Mouse (Mus musculus): ENCODE data around the gene Steap3. TPM values are rescaled to one million over a fixed set of nuclear protein-coding genes. Genes with fewer than 3 reads are reported as not detected.

Steap3 gene
- total RNA-seq, 2 experiments from 2014 or later, result 26.9 to 32.1 TPM

DNA sequence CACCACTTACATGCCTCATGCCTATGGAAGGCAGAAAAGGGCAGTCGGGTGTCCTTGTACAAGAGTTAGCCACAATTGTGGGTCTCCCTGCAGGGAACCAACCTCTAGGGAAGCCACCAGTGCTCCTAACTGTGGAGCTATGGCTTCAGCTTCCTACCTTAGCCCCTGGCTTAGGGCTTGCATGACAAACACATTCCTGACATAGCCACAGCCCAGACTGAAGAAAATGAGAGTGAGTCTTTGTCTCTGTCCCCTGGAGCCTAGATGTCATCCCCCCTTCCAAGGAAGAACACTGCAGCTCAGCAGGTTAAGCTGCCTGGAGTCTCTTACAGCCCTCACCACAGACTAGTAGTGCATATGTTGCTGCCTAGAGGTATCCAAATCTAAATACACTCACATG, 67.7 kb downstream of the Steap3 start:
- DNase-seq, result no peak
- intact Hi-C loops (cut with DNase I), result no loop called here

DNA sequence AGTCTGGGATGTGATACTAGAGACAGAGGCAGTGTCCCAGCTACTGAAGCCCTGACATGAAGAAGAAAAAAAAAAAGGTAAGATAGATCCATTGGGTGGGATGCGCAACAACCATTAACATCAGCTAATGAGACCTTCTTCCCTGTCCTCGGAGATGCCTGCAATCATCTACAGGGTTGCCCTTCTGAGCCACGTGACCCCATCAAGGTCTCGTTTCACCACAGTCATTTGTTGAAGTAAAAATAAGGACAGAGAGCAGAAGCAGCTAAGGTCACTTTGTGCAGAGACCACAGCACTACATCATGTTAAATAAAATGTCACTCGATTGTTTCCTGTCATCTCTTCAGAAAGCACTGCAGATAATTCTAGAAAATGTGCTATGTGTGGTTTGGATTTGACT, 68.7 kb downstream of the Steap3 start:
- DNase-seq, result no peak
- intact Hi-C loops (cut with DNase I), result no loop called here

DNA sequence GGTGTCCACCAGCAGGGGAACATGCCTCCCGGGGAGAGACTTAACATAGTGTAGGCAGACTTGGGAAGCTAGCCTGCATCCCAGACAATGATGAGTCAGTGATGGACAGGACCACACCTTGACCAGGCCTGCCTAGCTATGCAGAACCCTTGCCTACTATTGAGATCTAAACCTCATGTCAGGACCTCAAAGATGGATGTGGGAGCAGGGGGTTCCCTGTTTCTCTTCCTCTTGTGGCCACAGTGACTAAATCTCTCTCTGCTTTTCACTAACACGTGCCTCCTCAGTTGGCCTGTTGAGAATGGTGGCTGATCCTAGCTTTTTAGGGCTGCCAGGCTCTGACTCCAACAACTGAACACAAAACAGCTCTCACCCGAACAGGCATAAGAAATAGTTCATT, 70.0 kb downstream of the Steap3 start:
- no peak for DNase-seq
- intact Hi-C loops (cut with DNase I), result no loop called here

GRCm38 (mm10) chr1:120198942-120199341, 73.6 kb downstream of the Steap3 start:
- DNase-seq, result no peak
- intact Hi-C loops (cut with DNase I), result loop anchor here (5.0 kb wide), 2 partner anchors 133 to 268 kb away; no protein-coding TSS in a partner anchor

DNA sequence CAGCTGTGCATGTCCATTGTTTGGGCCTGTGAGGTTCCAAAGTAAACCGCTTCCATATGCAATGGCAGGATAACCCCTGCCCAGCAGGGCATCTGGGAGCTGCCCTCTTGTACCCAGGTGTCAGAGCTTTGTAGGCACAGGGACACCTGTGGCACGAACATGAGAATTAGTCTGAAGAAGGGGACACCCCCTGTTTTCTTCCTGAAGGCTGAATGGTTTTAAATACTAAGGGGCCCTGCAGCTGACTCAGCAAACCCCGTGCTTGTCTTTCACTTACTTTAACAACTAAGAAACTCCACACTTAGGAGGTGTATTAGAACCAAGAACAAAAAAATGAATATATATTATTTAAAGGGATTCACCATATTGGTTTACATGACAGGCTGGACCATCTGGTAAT, 74.4 kb downstream of the Steap3 start:
- intact Hi-C loops (cut with DNase I), result loop anchor here (5.0 kb wide), 2 partner anchors 134 to 269 kb away; no protein-coding TSS in a partner anchor
- no peak for DNase-seq

DNA sequence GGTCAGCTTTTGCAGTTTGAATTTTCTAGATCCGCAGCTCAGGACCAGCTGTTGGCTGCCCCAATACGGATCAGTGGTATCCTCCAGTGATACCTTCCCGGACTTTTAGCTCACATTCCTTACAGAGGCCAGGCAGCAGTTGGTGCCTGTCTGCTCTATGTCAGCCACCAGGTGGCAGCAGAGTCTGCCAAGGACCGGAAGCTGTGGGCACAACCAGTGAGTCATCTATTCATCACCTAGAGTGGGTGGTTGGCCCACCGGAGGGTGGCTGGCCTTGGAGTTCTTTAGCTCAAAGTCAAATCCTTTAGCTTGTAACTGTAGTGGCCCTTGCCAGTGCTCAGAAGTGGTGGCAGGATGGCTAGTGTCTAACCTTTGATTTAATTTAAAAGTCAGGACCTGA, 75.3 kb downstream of the Steap3 start:
- intact Hi-C loops (cut with DNase I), result loop anchor here (1.0 to 5.0 kb wide), 3 partner anchors 135 to 353 kb away; no protein-coding TSS in a partner anchor
- peak; percentile 75 to 83 for DNase-seq

- DNase-seq, result no peak
- intact Hi-C loops (cut with DNase I), result loop anchor here (1.0 to 5.0 kb wide), 3 partner anchors 136 to 354 kb away; no protein-coding TSS in a partner anchor
Measured at GRCm38 (mm10) chr1:120196724-120197123, 75.8 kb downstream of the Steap3 start.

DNA sequence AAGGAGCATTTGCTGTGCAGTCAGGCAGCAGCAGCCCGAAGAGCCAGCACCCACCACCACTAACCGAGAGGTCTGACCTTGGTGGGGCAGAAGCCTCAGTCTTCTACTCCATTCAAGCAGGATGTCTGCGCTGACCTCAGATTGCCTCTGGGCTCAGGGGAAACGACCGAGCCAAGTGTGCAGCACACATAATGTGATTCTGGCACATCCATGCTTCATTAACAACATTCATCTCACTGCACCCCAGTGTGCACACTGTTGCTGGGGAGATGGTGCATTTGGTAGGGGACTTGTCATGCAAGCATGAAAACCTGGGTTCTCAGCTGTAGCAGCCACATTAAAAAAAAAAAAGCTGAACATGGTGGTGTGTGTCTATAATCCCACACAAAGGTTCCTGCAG, 76.6 kb downstream of the Steap3 start:
- DNase-seq, result no peak
- intact Hi-C loops (cut with DNase I), result loop anchor here (5.0 kb wide), 2 partner anchors 136 to 271 kb away; no protein-coding TSS in a partner anchor

- no peak for DNase-seq
- intact Hi-C loops (cut with DNase I), result no loop called here
Measured at GRCm38 (mm10) chr1:120193586-120193985, 78.9 kb downstream of the Steap3 start.

- intact Hi-C loops (cut with DNase I), result no loop called here
- no peak for DNase-seq
Measured at GRCm38 (mm10) chr1:120192321-120192720, 80.2 kb downstream of the Steap3 start.

DNA sequence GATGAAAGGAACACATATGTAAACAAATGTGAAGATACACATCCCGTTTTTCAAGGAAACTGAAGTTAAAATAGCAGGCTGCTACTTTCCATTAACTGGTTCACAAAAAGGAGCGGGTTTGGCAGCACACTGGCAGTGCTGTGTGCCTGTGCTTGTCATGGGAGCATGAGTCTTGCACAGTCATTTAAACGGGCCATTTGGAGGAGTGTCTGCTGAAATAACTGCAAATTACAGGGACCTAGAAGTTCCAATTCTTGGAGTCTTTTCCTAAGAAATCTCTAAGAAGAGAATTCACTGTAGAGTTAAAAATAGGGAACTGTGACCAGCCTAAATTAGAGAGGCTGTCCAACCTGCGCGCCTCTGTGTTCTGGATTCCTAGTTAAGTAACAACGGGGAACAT, 81.6 kb downstream of the Steap3 start:
- DNase-seq, result no peak
- intact Hi-C loops (cut with DNase I), result no loop called here

DNA sequence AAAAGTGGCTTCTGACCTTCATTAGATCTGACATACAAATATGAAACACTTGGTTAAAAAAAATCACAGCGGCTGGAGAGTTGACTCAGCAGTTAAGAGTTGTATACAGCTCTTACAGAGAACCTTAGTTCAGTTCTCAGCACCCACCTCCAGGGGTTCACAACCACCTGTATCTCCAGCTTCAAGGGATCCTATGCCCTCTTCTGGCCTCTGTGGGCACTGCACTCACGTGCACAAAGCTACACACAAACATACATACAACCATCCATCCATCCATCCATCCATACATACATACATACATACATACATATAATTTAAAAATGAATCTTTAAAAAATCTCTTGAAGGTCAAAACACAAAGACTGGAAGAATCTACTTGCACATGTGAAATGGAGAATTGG, 82.2 kb downstream of the Steap3 start:
- intact Hi-C loops (cut with DNase I), result no loop called here
- DNase-seq, result no peak

- DNase-seq, result no peak
- intact Hi-C loops (cut with DNase I), result no loop called here
Measured at GRCm38 (mm10) chr1:120189206-120189605, 83.3 kb downstream of the Steap3 start.

DNA sequence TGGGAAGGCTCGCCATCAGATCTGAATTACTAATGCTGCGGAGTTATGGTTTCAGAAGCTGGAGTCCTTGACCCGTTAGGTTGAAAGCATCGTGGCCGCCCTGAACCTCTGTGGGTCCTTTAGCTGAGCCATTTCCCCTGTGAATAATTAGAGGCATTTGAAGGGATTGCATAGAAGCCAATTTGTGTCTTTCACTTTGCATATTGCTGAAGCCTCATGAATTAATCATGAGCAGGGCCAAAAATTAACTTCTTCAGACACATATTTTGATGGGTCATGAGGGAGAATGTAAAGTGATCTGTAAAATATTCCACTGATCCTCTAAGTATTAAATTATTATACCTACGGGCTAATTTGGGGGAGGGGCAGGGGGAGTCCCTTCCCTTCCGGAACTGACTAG, 85.4 kb downstream of the Steap3 start:
- intact Hi-C loops (cut with DNase I), result no loop called here
- no peak for DNase-seq

GRCm38 (mm10) chr1:120186655-120187054, 85.8 kb downstream of the Steap3 start:
- intact Hi-C loops (cut with DNase I), result no loop called here
- no peak for DNase-seq

DNA sequence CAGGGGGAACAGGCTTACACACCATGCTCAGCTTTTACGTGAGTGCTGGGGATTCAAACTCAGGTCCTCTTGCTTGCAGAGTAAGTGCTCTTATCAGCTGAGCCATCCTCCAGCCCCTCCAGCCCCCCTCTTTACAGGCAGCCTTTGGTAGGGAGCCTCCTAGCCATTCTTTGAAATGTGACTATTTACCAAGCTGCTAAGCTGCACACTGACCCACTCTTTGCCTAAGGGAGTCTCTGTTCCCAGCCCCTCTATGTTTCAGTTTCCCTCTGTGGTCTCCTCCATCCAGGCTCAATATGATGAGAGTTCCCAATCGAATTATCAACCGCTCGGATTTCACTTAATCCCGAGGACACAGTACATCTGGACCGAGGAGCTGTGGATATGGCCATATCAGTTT, 86.3 kb downstream of the Steap3 start:
- DNase-seq, result no peak
- intact Hi-C loops (cut with DNase I), result no loop called here

DNA sequence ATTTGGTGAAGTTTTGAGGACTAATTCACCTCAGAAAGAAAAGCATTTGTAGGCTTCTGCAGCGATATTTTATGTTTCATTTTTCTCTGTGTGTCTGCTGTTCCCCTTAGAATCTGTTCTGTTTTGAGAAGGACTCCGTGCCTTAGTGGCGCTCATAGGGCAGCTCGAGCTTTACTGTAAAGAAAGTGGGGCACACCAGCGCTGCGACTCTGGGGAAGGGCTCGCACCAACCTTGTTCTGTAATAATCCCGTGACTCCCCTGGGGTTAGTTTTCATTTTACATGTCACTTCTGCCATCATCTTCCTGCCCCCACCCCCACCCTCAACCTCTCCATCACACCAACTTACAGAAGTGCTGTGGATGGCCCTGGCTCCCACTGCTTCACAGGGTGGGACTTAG, 95.4 kb downstream of the Steap3 start:
- intact Hi-C loops (cut with DNase I), result no loop called here
- DNase-seq, result no peak

- intact Hi-C loops (cut with DNase I), result no loop called here
- DNase-seq, result peak; percentile 16 to 28
Measured at GRCm38 (mm10) chr1:120176313-120176712, 96.2 kb downstream of the Steap3 start.

DNA sequence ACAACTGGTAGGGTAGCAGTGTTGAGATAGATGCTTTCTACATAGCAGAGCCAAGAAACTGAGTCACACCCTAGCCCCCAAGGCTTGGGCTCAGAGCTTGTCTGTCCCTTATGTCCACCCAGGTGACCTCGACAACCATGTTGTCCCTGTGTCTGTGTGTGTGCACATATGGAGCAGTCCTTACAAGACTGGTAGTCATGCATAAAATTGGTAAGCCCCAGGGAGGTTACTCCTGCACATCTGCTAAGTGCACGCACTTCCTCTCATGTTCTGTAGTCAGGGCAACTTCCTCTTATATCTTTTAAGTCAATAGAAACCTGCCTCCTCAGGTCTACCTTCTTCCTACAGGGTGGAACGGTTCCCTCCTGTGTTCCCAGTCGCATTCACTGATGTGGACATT, 97.5 kb downstream of the Steap3 start:
- no peak for DNase-seq
- intact Hi-C loops (cut with DNase I), result loop anchor here (5.0 kb wide), 1 partner anchor 292 kb away; no protein-coding TSS in a partner anchor

DNA sequence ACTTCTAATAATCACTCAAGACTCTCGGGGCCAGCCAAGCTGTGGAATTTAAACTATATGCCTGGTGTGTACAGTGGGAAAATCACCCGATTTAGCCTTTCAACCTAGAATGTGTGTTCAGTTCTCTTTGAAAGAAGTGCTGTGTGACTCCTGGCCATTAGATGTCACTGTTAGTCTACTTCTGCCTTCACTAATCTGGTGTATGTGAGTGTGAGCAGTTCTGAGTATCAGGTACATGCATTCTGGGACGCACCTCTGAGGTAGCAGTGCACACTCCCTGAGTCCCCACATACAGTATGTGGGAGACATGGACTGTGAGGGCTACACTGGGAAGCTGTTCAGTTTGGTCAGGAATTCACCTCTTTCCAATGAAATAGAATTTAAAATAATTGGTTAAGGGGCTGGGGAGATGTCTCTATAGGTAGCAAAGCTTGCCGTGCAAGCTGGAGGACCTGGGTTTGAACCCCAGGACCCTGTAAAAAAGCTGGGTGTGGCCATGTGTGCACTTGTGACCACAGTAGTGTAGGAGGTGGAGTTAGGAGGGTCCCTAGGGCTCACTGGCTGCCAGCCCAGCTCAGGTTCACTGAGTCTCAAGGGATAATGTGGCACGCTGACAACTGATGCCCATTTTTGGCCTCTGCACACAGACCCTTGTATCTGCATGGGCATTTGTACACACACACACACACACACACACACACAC, 100.5 kb downstream of the Steap3 start:
- peak; percentile 17 to 43 for DNase-seq
- intact Hi-C loops (cut with DNase I), result loop anchor here (2.0 to 5.0 kb wide), 2 partner anchors 295 to 377 kb away; no protein-coding TSS in a partner anchor

DNA sequence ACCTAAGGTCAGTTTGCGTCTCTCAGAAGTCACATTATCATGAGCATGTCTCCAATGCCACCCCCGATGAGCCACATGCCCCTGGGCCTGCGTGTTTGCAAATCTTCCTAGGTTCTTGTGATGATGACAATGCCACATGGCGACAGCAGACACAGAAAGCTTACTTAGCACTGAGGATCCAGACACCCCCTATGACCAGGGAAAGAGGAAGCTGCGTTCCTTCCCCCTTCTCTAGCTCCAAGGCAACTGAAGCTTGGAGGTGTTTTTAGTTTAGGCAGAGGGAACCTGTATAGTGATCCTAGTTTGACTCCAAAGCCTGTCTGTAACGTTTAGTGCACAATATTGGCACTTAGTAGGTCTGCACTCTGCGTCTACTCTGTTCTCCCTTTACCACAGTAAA, 102.2 kb downstream of the Steap3 start:
- DNase-seq, result no peak
- intact Hi-C loops (cut with DNase I), result loop anchor here (5.0 kb wide), 1 partner anchor 297 kb away; no protein-coding TSS in a partner anchor

DNA sequence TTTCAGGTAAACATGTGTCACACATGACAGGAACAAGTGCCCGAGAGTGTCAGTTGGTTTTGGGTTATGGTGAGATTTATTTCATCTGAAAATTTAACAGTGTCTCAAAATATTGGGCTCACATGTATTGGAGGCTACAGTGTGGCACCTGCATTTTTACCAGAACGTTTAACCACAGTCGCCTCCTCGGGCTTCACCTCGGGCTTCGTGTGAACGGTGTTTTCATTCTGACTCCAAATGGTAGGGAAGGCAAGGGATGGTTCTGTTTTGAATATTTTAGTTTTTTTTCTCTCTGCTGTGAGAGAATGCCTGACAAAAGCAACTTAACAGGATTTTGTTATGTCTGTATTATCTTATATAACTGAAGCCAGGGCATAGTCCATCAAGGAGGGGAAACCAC, 103.8 kb downstream of the Steap3 start:
- intact Hi-C loops (cut with DNase I), result no loop called here
- DNase-seq, result no peak

Measured in heart, postnatal 10 days (tissue).